Mouse (Mus musculus): ENCODE data around the gene Ift122. TPM values are rescaled to one million over a fixed set of nuclear protein-coding genes. Genes with fewer than 3 reads are reported as not detected.
"Not testable (repeated sequence)": the region's sequence is repeated elsewhere in the genome, so short reads cannot be mapped to it uniquely, and the experiment has no call there.

Ift122 gene
- total RNA-seq, 2 experiments from 2014 or later = 24.0 to 25.9 TPM

DNA sequence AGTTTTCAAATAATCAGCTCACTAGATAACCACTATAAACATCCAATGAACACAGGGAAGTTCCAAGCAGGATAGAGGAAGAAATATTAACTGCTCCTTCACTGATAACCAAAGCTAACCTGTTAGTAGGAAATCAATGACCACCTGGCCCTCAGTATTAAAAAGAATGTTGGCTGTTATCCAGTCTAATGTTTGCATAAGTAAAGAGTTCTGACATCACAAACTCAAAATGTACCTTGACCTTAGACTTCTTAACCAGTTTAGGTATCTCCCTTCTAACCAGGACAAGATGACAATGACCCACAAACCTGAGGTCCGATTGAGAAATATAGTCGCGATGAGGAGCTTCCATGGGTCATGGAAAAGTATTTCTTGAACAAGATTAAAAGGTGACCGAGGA is 8.3 kb upstream of the Ift122 start:
- no peak for DNase-seq (ENCODE audit: low spot score in 2 of 2)

DNA sequence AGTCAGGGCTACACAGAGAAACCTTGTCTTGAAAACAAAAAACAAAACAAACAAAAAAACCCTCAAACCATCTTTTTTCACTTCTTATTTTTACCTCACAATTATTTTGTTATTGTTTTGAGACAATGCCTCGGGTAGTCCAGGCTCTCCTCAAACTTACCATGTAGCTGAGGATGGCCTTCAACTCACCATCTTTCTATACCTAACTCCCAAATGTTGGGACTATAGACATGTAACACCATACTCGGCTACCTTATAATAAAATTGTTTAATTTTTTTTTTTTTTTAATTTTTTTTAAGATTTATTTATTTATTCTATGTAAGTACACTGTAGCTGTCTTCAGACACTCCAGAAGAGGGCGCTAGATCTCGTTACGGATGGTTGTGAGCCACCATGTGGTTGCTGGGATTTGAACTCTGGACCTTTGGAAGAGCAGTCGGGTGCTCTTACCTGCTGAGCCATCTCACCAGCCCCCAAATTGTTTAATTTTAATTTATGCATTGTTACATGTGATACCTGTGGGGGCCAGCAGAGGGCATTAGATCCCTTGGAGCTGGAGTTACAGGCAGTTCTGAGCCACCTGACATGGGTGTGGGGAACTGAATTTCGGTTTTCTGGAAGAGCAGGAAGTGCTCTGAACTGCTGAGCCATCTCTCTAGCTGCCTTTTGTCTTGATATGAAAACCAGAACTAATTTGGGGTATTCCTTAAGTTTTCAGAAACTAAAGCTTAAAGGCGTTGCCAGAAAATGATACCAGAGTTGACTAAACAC is 6.4 kb upstream of the Ift122 start:
- DNase-seq (ENCODE audit: low spot score in 2 of 2) = peak; percentile 64 to 68

DNA sequence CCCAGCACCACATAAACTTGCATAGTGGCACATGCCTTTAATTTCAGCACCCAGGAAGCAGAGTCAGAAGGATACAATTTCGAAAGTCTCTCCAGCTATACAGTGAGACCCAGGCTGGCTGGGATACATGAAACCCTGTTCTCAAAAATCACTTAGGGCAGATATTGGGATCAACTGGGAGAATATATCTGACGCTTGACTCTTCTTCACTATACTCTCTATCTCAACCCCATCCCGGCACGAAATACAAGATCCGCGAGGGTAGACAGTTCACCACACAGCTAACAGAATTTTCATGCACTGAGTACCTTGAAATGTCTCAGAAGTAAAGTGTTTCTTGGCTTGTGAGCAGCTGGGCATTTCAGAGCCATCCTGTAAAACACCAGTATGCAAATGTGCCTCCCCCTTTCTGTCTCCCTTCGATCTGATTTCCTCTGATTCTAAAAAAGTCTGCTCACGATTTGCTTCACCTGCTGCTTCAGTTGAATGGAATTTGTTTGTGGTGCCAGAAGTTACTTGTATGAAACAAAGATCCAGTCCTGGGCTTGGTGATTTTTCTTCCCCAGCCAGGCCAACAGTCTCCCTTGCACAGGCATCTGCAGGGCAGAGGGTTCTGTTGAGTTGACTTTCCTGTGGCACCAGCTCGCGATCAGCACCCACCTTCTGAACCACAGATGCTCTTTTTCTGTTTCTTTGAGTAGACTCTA is 4.5 kb upstream of the Ift122 start:
- no peak for DNase-seq (ENCODE audit: low spot score in 2 of 2)

DNA sequence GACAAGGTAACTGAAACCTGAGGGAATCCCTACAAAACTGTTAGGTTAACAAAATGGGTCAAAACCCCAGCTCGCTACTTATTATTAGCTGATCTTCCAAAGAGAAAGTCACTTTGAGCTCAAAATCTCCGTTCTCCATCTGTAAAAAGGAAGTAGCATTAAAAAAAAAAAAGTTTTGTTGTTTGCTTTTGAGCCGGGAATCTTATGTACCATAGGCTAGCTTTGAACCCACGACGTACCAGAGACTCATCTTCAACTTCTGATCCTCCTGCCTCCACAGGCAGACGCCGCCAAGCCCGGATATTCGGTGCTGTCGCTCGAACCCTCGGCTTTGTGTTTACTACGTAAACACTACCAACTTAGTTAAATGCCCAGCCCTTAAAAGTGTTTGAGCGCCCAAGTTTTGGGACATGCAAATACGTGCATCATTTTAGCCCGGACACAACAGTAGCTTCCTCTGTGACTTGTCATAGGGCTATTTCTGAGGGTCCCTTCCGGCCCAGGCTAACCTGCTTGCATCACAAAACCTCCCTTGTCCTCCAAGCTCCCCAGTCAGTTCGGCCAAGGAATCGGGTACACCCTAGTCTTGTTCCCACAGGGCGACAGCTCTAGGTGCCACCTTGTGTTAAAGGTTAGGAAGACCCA is 702 bp upstream of the Ift122 start:
- DNase-seq (ENCODE audit: low spot score in 2 of 2) = no peak

DNA sequence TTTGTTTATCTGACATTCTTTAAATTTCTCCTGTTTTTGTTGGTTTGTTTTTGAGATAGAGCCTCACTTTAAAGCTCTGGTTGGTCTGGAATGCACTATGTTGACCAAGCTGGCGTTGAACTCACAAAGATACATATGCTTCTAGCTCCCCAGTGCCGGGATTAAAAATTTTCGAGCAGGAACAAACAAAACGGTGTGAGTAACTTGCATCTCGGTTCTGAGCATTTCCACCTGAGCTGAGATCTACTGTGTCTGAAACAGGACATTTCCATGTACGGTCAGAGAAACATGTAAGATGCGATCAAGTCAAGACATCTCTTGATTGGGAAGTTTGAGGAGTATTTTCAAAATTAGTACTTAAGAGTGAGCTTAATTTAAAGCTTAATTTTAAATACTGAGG is 715 bp downstream of the Ift122 start:
- no peak for DNase-seq (ENCODE audit: low spot score in 2 of 2)

DNA sequence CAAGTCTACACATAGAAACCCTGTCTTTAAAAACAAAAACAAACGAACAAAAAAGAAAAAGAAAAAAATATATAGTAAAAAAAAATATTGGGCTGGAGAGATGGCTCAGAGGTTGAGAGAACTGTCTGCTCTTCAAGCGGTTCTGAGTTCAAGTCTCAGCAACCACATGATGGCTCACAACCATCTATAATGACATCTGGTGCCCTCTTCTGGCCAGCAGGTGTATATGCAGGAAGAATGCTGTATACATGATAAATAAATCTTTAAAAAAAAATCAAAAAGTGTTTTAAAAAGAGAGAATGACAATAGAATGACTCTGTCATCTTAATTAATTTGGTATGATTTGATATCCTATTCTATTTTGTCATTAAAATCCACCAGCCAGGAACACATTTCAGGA is 1.2 kb downstream of the Ift122 start:
- DNase-seq (ENCODE audit: low spot score in 2 of 2) = no peak

DNA sequence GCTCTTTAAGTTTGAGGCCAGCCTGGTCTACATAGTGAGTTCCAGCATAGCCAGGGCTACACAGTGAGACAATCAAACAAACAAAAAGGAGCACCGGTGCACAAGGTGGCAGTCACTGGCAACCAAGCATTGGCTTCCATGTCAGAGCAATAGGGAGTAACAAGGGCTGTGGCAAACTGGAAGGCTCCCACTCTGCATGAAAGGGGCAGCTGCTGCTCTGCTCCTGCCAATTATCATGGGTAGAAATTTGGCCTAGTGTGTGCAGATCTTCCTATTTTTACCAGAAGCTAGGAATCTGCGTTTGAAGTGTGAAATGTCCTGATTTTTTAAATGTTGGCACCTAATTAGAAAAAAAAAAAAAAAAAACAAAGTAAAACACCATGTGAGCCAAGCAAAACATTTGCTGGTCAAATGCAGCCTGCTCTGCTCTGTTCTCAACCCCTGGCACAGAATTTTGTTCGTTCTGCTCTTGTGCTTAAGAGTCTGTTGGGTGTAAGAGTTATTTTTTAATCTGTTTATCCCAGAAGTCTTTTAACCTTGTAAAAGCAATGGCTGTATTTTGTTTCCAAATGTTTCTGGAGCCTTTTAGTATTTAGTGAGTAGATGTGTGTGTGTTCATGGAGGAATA is 2.6 kb downstream of the Ift122 start:
- peak; percentile 41 to 44 for DNase-seq (ENCODE audit: low spot score in 2 of 2)

DNA sequence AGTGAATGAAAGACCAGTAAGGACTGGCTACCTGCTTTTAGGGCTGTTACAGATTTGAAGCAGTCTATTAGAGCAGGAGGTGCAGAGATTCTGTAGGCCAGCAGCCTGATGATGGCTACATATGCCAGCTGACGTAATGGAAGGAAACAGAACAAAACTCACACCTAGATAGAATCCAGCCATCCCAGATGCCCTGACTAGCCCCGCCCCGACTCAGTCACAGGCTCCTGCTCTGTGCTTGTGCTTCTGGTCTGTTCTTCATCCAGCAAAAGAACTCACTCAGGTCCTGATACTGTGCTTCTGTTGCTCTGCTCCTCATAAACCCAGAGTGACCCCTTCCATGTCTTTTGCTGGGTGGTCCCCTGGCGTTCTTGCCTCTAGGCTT is 3.1 kb downstream of the Ift122 start:
- peak in 1 of 2 experiments; percentile 38 for DNase-seq (ENCODE audit: low spot score in 2 of 2)

DNA sequence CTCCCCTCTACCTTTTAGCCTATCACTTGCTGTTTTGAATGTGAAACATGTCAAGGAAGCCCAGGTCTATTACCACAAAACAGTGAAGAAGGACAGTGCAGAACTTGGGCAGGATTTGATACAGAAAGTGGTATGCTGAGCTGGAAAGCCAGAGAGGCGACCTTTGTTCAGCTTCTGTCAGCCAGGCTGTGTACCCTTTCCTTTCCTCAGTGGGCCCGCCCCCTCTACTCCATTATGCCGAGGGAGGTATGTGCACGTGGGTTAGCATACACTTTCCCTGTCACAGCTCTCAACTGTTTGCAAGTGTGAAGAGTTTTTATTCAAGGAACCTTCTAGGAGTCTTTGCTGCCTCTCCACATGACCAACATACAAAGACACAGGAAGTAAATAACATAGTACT is 6.0 kb downstream of the Ift122 start:
- DNase-seq (ENCODE audit: low spot score in 2 of 2) = no peak

DNA sequence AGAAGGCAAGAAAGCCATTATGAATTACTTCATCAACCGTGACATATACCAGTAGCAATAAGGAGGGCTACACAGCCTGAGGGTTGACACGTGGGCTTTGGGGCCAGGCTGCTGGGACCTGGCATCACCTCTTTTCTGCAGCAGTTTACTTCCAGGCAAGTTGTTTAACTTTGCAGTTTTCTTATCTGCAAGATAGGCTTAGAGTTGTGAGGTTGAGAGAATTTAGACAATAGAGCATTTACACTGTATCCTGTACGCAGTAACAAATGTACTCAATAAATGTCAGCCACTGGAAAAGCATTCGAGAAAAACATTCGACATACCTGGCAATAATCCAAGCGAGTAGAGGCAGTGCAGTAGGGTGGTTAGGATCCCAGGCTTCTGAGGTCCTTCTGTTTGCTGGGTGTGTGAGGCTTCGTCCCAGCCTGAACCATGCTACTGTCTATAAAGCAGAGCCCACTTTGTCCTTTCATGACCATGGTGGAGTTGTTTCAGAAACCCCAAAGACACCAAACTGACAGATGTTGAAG is 6.8 kb downstream of the Ift122 start:
- no peak for DNase-seq (ENCODE audit: low spot score in 2 of 2)

DNA sequence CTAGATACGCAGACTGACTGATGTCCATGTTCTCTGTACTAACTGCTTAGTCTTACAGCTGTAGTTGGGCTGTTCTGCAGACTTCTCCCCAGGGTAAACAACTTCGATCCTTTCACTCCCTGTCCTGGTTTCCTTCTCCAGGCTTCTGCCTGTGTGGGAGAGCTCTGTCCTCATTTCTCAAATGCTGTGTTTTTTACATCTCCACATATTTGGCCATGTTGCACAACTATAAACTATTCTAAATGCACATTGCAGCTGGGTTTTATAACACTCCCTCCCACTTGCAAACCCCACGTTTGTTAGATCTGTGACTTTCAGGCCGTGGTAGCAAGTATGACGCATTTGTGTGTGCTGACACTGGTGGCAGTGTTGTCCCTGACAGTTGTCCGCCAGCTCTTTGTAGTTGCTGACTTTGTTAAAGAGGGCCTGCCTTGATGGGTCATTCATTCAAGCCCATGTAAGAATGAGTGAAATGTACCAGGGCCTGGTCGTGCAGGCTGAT is 10.1 kb downstream of the Ift122 start:
- DNase-seq (ENCODE audit: low spot score in 2 of 2) = no peak

DNA sequence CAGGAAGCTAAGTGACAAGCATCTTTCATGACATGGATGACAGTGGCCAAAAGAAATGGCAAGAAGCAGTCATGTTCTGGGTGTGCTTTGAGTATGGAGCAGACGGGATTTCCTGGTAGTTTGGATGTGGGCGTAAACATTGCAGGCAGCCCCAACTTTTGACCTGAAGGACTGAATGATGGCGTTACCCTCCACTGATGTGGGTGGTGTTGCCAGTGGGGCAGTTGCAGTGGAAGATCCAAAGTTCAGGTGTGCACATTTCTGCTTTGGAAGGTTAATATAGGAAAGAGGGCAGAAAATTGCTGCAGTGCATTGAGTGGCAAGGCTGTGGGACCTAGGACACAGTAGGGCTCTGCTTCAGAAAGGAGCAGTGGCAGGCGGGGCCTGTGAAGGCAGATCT is 12.0 kb downstream of the Ift122 start:
- DNase-seq (ENCODE audit: low spot score in 2 of 2) = no peak

DNA sequence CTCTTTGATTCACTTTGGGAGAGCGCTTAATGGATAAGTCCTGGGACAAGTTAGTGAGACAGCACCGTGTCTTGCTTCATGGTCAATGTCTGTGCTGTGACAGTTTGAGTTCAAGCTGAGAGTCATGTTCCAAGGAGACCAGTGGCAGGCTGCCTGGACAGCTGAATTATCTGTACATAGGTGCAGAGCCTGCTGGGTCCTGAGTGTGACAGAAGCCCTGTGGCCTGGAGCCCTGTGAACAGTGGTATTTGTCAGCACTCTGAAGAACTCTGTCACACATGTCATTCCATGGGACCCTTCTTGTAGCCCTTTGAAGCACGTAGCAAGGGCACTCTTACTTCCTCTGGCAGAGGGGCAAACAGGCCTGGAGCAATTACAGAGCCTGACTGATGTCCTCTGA is 13.9 kb downstream of the Ift122 start:
- DNase-seq (ENCODE audit: low spot score in 2 of 2) = not testable (repeated sequence)

DNA sequence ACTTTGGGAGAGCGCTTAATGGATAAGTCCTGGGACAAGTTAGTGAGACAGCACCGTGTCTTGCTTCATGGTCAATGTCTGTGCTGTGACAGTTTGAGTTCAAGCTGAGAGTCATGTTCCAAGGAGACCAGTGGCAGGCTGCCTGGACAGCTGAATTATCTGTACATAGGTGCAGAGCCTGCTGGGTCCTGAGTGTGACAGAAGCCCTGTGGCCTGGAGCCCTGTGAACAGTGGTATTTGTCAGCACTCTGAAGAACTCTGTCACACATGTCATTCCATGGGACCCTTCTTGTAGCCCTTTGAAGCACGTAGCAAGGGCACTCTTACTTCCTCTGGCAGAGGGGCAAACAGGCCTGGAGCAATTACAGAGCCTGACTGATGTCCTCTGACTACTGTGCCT is 18.0 kb downstream of the Ift122 start:
- not testable (repeated sequence) for DNase-seq (ENCODE audit: low spot score in 2 of 2)

DNA sequence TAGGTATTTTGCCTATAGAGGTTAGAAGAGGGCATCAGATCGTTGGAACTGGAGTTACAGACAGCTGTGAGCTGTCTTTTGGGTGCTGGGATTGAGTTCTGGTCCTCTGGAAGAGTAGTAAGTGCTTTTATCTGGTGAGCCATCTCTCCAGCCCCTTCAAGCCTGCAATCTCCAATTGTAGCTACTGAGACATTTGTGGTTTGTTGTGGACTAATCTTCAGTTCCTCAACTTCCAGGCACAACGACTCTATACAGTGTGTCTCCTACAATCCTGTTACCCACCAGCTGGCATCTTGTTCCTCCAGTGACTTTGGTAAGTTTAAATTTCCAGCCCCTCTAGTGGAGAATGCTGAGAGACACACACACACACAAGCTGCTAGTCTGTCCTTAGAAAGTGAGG is 24.0 kb downstream of the Ift122 start:
- DNase-seq (ENCODE audit: low spot score in 2 of 2) = no peak

DNA sequence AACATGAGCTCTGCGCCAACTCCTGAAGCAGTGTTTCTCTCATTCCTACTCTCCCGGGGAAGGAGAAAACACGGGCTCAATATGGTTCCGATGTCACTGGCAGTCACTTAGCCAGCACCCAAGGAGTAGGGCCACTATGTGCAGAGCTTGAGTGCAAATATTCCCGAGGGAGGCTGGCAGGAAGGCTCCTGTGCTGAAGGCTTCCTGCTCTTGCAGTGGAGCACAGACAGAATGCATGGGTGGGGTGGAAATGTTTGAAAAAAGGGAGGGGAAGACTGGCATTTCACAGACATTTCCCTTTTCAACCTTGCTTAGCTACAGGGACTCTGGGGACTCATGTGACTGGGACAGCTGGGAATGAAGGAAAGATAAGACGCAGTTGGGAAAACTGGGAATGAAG is 25.4 kb downstream of the Ift122 start:
- DNase-seq (ENCODE audit: low spot score in 2 of 2) = no peak

DNA sequence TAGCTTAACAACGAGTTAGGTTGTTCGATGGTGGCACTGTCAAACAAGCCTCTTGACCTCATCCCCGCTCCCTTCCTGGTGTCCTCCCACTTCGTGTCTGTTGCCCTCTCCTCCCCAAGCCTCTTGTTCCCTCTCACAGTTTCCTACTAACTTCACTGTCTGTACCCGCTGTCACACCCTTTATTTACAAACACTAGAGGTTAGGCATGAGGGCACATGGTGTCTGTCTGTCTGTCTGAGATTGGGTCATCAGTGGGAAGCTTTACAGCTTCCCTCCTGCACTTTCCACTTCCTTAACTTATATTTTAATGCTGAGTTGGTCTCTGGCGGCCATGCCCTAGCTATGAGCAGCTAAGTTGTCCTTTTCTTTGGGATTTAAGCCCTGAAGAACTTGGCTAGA is 26.5 kb downstream of the Ift122 start:
- DNase-seq (ENCODE audit: low spot score in 2 of 2) = no peak

DNA sequence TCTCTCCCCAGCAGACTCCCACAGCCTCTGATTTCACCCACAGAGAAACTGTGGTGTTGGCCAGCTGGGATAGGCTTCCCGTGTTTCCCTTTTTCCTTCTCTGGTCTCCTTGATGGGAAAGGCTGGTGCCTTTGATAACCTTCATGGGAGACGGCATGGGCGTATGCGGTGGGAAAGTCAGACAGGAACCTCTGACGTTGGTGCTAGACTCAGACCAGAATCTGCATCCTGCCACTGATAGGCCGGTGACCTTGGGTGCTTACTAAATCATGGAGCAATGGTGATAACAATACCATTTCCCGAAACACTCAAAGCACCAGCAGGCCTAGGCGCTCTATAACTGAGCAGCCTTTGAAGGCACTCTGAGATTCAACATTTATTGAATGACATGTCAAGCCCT is 27.5 kb downstream of the Ift122 start:
- no peak for DNase-seq (ENCODE audit: low spot score in 2 of 2)

DNA sequence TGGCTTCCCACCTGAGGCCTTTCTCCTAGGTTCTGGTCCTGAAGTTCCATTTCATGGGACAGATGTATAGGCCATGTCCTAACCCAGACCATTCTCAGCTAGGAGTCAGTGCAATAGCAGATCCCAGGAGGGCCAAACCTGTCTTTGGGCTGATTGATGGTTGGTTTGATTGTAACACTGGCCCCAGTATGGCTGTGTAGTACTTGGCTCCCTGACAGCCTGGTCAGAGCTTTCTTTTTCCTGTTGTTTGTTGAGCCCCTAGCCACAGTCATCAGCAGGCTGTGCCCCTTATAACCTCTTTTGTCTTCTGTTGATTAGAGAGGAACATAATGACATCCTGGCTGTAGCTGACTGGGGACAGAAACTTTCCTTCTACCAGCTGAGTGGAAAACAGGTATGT is 30.7 kb downstream of the Ift122 start:
- DNase-seq (ENCODE audit: low spot score in 2 of 2) = no peak

DNA sequence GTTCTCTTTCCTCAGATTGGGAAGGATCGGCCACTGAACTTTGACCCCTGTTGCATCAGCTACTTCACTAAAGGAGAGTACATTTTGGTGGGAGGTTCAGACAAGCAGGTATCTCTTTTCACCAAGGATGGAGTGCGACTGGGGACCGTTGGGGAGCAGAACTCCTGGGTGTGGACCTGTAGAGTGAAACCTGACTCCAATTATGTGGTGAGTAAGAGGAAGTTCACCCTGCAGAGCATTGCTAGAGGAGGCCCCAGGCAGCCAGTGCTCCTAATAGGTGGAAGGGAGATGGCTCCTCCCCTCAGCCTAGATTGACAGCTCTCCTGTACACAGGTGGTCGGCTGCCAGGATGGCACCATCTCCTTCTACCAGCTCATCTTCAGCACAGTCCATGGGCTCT is 33.6 kb downstream of the Ift122 start:
- no peak for DNase-seq (ENCODE audit: low spot score in 2 of 2)

DNA sequence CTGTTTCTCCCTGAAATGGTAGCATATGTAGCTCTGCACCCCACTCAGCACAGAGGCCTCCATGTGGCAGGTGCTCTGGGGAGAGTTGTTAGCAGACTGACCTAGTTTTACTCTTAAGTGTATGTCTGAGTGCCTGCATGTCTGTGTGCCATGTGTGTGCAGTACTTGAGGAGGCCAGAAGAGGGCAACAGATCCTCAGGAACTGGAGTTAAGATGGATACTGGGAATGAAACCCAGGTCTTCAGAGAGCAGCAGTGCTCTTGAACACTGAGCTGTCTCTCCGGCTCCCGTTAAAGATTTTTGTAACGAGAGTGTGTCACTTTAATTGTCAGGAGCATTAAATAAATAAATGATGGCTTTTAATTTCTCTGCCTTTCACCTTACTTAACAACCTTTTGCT is 35.0 kb downstream of the Ift122 start:
- DNase-seq (ENCODE audit: low spot score in 2 of 2) = no peak

DNA sequence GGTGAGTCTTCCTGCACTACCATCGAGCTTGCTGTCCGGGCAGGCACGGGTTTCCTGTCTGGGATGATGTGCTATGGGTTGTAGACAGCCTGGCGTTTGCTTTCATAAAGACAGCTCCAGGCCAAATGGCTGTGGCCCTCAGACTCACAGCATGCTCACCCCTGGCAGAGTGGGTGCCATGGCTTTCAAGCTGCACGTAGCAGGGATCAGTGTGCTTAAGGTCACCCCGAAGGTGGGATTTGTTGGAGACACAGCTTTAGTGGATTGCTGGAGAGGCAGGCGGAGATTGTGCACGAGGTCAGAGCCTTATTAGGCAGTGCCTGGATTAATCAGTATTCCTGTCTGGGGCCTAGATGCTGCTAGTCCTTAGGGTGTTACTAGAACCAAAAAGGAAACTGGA is 37.3 kb downstream of the Ift122 start:
- no peak for DNase-seq (ENCODE audit: low spot score in 2 of 2)
